Mouse (Mus musculus): ENCODE measurements around the gene Brip1. TPM values are rescaled to one million over a fixed set of nuclear protein-coding genes. Genes with fewer than 3 reads are reported as not detected.

Gene Brip1
- polyA plus RNA-seq, 1 experiment from 2014 or later: 8.1 TPM

GRCm38 (mm10) chr11:86022439-86022838 lies 178.6 kb downstream of the Brip1 start:
- Histone ChIP-seq H3K27me3 (no peaks in the 10 kb centered on the region), H3K27ac (replicated peaks) (no peak overlapping the region), H3K36me3 (no peaks in the 10 kb centered on the region), H3K4me3 (replicated peaks) (no peak overlapping the region), H3K9ac (no peak overlapping the region), H3K4me2 (replicated peaks) (no peak overlapping the region), H3K9me3 (replicated peaks) (no peaks in the 10 kb centered on the region), H3K4me1 (peaks cover 11% of the 10 kb centered on the region; the same call in 1 of the 2 replicates)
- ATAC-seq (ENCODE audit: insufficient number of reproducible peaks, low FRiP score, low TSS enrichment, low read depth): peak; percentile 65; the same call in 1 of the 2 replicates
- 24% methylated on average over 4 of the region's 4 CpGs for WGBS

- Histone ChIP-seq H3K27ac (replicated peaks) (no peak overlapping the region), H3K4me2 (replicated peaks) (no peak overlapping the region), H3K9me3 (replicated peaks) (no peaks in the 10 kb centered on the region), H3K4me3 (replicated peaks) (no peak overlapping the region), H3K36me3 (no peaks in the 10 kb centered on the region), H3K27me3 (no peaks in the 10 kb centered on the region), H3K9ac (no peak overlapping the region), H3K4me1 (0 out of 2 replicates have a peak, but pooled peaks cover 8% of the 10 kb centered on the region)
- WGBS: 53% methylated on average over 1 of the region's 1 CpGs
- ATAC-seq (ENCODE audit: insufficient number of reproducible peaks, low FRiP score, low TSS enrichment, low read depth): no peak
Observed at GRCm38 (mm10) chr11:86020033-86020432, 181.0 kb downstream of the Brip1 start.

- no peak overlapping the region for H3K4me2 ChIP-seq (replicated peaks)
- H3K4me1 ChIP-seq: no peaks in the 10 kb centered on the region
- H3K9ac ChIP-seq: no peak overlapping the region
- H3K27me3 ChIP-seq: no peaks in the 10 kb centered on the region
- no peaks in the 10 kb centered on the region for H3K36me3 ChIP-seq
- ATAC-seq (ENCODE audit: insufficient number of reproducible peaks, low FRiP score, low TSS enrichment, low read depth): no peak
- no peak overlapping the region for H3K4me3 ChIP-seq (replicated peaks)
- H3K9me3 ChIP-seq (replicated peaks): no peaks in the 10 kb centered on the region
- H3K27ac ChIP-seq (replicated peaks): no peak overlapping the region
- 81% methylated on average over 11 of the region's 11 CpGs for WGBS
Observed at GRCm38 (mm10) chr11:86016242-86016641, 184.8 kb downstream of the Brip1 start.

- Histone ChIP-seq H3K4me3 (replicated peaks) (no peak overlapping the region), H3K27ac (replicated peaks) (no peak overlapping the region), H3K4me2 (replicated peaks) (no peak overlapping the region), H3K36me3 (no peaks in the 10 kb centered on the region), H3K27me3 (no peaks in the 10 kb centered on the region), H3K9ac (no peak overlapping the region), H3K4me1 (no peaks in the 10 kb centered on the region), H3K9me3 (replicated peaks) (no peaks in the 10 kb centered on the region)
- no peak for ATAC-seq (ENCODE audit: insufficient number of reproducible peaks, low FRiP score, low TSS enrichment, low read depth)
- 59% methylated on average over 2 of the region's 2 CpGs for WGBS
Observed at GRCm38 (mm10) chr11:86013087-86013486, 187.9 kb downstream of the Brip1 start.

- H3K4me2 ChIP-seq (replicated peaks): no peak overlapping the region
- WGBS: 79% methylated on average over 4 of the region's 4 CpGs
- H3K9me3 ChIP-seq (replicated peaks): no peaks in the 10 kb centered on the region
- H3K4me1 ChIP-seq: no peaks in the 10 kb centered on the region
- H3K27me3 ChIP-seq: no peaks in the 10 kb centered on the region
- no peak overlapping the region for H3K9ac ChIP-seq
- no peaks in the 10 kb centered on the region for H3K36me3 ChIP-seq
- H3K4me3 ChIP-seq (replicated peaks): no peak overlapping the region
- no peak overlapping the region for H3K27ac ChIP-seq (replicated peaks)
- ATAC-seq (ENCODE audit: insufficient number of reproducible peaks, low FRiP score, low TSS enrichment, low read depth): no peak
Observed at GRCm38 (mm10) chr11:86010458-86010857, 190.5 kb downstream of the Brip1 start.

GRCm38 (mm10) chr11:86008211-86008905 lies 192.6 kb downstream of the Brip1 start:
- no peak overlapping the region for H3K4me3 ChIP-seq (replicated peaks)
- no peak for ATAC-seq (ENCODE audit: insufficient number of reproducible peaks, low FRiP score, low TSS enrichment, low read depth)
- H3K9me3 ChIP-seq (replicated peaks): no peaks in the 10 kb centered on the region
- H3K4me2 ChIP-seq (replicated peaks): no peak overlapping the region
- H3K27me3 ChIP-seq: no peaks in the 10 kb centered on the region
- no peaks in the 10 kb centered on the region for H3K4me1 ChIP-seq
- H3K36me3 ChIP-seq: no peaks in the 10 kb centered on the region
- 70% methylated on average over 10 of the region's 10 CpGs for WGBS
- no peak overlapping the region for H3K27ac ChIP-seq (replicated peaks)
- H3K9ac ChIP-seq: no peak overlapping the region

Other genes with a start within 250 kb of the Brip1 start
- 23.7 and 24.7 TPM in 2 replicates for gene Ints2, start 56.4 kb upstream of the Brip1 start, polyA plus RNA-seq (2015; fragmentation: Nextera tagmentation; extraction: Ambion mirVana)
- gene Med13, start 156.4 kb upstream of the Brip1 start, polyA plus RNA-seq (2015; fragmentation: Nextera tagmentation; extraction: Ambion mirVana): 9.4 and 10.8 TPM in 2 replicates

Data from embryonic facial prominence, embryonic 15.5 days (tissue).